Mouse (Mus musculus): ENCODE results near the gene Wdr20.

- TF ChIP-seq CTCF (IDR thresholded peaks at IDR 0.05; ENCODE audit: low read depth), result no peak
- no peak for TF ChIP-seq EP300 (IDR thresholded peaks at IDR 0.05; ENCODE audit: low read depth)
Measured at GRCm38 (mm10) chr12:110777853-110778252, 40.1 kb downstream of the Wdr20 start.
